Mouse (Mus musculus): Measurements from ENCODE around the gene Lrrc1. TPM values are rescaled to one million over a fixed set of nuclear protein-coding genes. Genes with fewer than 3 reads are reported as not detected.
"Not testable (repeated sequence)": the region's sequence is repeated elsewhere in the genome, so short reads cannot be mapped to it uniquely, and the experiment has no call there.

The Lrrc1 gene
- polyA plus RNA-seq, 1 experiment from 2014 or later: 5.0 TPM

DNA sequence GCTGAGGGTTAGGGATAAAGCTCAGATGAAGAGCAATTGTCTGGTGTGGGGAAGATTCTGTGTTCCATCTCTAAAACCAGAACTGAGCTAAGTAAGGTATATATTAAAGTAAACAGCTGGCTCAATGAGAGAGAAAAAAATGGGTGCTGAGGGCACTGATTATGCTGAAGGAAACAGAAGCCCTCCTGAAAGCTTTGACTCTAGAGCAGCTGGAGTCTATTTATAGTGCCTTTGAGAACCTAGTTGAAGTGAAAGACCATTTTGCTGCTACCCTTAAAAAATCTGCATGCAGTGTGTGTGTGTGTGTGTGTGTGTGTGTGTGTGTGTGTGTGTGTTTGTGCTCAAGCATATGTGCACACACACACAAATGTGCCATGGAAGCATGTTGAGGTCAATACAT, 32.7 kb upstream of the Lrrc1 start:
- Histone ChIP-seq H3K9ac (ENCODE audit: low read depth, low read length) (no peak overlapping the region), H3K4me2 (ENCODE audit: low read length) (no peak overlapping the region), H3K27ac (ENCODE audit: low read depth, low read length) (no peak overlapping the region), H3K4me3 (ENCODE audit: low read length) (no peak overlapping the region), H3K36me3 (ENCODE audit: control insufficient read depth, insufficient read depth, low read length) (no peaks in the 10 kb centered on the region), H3K4me1 (ENCODE audit: control insufficient read depth, insufficient read depth, low read depth, low read length) (no peaks in the 10 kb centered on the region), H3K9me3 (ENCODE audit: control insufficient read depth, low read length) (no peaks in the 10 kb centered on the region), H3K27me3 (replicated peaks; ENCODE audit: control insufficient read depth, insufficient read depth, low read length) (no peaks in the 10 kb centered on the region)
- ATAC-seq: no peak

DNA sequence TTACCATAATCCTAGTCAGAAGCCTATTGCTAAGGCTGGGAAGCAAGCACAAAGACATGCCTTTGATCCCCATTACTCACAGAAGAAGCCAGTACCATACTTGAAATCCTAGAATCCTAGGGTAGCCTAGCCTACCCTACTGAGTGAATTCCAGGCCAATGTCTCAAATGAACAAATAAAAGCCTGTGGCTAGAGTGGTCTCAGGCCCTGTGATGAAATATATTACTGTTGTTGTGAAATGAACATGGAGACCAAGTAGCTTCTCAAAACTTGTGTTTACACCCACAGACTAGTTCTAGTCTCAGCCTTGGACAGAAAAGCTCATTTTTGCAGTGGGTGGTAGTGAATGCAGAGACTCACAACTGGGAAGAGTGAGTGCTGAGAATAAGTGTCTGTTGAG, 31.6 kb upstream of the Lrrc1 start:
- Histone ChIP-seq H3K4me2 (ENCODE audit: low read length) (no peak overlapping the region), H3K4me3 (ENCODE audit: low read length) (no peak overlapping the region), H3K27ac (ENCODE audit: low read depth, low read length) (no peak overlapping the region), H3K36me3 (ENCODE audit: control insufficient read depth, insufficient read depth, low read length) (no peaks in the 10 kb centered on the region), H3K9ac (ENCODE audit: low read depth, low read length) (no peak overlapping the region), H3K9me3 (ENCODE audit: control insufficient read depth, low read length) (no peaks in the 10 kb centered on the region), H3K4me1 (ENCODE audit: control insufficient read depth, insufficient read depth, low read depth, low read length) (no peaks in the 10 kb centered on the region), H3K27me3 (replicated peaks; ENCODE audit: control insufficient read depth, insufficient read depth, low read length) (no peaks in the 10 kb centered on the region)
- no peak for ATAC-seq

DNA sequence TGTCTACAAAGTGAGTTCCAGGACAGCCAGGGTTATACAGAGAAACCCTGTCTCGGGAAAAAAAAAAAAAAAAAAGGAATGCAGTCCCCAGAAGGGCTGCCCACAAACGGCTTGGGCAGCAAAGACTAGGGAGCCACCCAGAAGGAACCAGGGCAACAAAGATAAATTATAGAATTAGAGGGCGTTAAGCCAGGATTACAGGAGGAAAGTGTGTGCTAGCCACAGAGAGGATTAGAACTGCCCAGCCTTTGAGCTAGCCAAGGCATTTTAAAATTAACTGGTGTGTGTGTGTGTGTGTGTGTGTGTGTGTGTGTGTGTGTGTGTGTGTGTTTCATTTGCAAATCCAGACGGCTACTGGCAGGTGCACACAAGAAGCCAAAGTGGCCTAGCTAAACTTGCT, 30.3 kb upstream of the Lrrc1 start:
- H3K4me1 ChIP-seq (ENCODE audit: control insufficient read depth, insufficient read depth, low read depth, low read length); H3K4me3 ChIP-seq (ENCODE audit: low read length); H3K36me3 ChIP-seq (ENCODE audit: control insufficient read depth, insufficient read depth, low read length); H3K27me3 ChIP-seq (replicated peaks; ENCODE audit: control insufficient read depth, insufficient read depth, low read length); ATAC-seq; H3K27ac ChIP-seq (ENCODE audit: low read depth, low read length); H3K9me3 ChIP-seq (ENCODE audit: control insufficient read depth, low read length); H3K9ac ChIP-seq (ENCODE audit: low read depth, low read length); H3K4me2 ChIP-seq (ENCODE audit: low read length): not testable (repeated sequence)
- 60% methylated on average over 4 of the region's 4 CpGs for WGBS

DNA sequence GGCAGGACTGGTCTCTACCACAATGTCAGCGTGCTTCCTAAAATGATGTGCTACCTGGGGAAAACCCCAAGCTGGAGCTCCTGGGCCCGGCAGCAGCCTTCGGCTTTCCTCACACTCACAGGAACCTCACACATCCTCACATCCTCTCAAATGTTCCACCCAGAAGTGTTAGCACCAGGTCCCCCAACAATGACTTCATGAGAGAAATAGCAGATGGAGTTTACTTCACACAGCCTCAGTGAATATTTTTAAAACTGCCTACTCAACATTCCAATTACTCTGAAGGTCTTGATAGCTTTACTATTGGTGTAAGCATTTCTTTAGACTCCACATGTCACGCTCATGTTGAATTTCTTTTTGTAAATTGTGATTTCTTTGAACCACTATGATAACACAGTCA, 27.2 kb upstream of the Lrrc1 start:
- no peak overlapping the region for H3K4me2 ChIP-seq (ENCODE audit: low read length)
- no peak overlapping the region for H3K9ac ChIP-seq (ENCODE audit: low read depth, low read length)
- no peaks in the 10 kb centered on the region for H3K4me1 ChIP-seq (ENCODE audit: control insufficient read depth, insufficient read depth, low read depth, low read length)
- no peaks in the 10 kb centered on the region for H3K27me3 ChIP-seq (replicated peaks; ENCODE audit: control insufficient read depth, insufficient read depth, low read length)
- ATAC-seq: no peak
- no peak overlapping the region for H3K27ac ChIP-seq (ENCODE audit: low read depth, low read length)
- WGBS: 92% methylated on average over 4 of the region's 4 CpGs
- no peak overlapping the region for H3K4me3 ChIP-seq (ENCODE audit: low read length)
- H3K9me3 ChIP-seq (ENCODE audit: control insufficient read depth, low read length): no peaks in the 10 kb centered on the region
- H3K36me3 ChIP-seq (ENCODE audit: control insufficient read depth, insufficient read depth, low read length): no peaks in the 10 kb centered on the region

DNA sequence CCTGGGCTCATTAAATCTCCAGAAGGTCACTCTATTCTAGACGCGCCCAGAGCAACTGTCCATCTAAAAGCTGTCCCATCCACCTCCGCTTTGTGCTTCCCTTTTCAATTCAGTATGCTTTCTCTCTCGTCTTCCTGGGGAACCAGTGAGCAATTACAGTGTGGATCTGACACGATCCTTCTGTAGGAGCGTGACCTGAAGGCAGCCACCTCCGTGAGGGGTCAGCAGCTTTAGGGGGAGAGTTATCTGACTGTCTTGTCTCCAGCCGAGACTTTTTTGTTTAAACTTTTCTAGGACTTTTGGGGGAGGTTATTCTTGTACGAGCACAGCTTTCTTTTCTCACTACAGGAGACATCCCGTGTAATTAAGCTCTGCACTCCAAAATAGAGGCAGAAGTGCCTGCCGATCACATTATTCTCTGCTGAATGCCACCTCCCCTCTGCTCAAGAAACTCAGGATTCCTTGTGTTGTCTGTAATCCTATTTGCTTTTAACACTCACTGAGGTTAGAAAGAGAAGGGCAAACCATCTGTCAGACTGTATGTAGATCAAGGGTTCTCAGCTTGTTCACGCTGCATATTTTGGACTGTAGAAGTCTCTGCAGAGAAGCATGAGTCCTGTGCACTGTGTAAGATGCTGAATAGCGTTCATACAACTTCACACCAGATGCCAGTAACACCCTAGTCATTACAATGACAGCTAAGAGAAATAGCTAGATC, 24.3 kb upstream of the Lrrc1 start:
- Histone ChIP-seq H3K9ac (ENCODE audit: low read depth, low read length) (no peak overlapping the region), H3K36me3 (ENCODE audit: control insufficient read depth, insufficient read depth, low read length) (no peaks in the 10 kb centered on the region), H3K4me2 (ENCODE audit: low read length) (no peak overlapping the region), H3K4me3 (ENCODE audit: low read length) (no peak overlapping the region), H3K27ac (ENCODE audit: low read depth, low read length) (no peak overlapping the region), H3K27me3 (replicated peaks; ENCODE audit: control insufficient read depth, insufficient read depth, low read length) (no peaks in the 10 kb centered on the region; the same call in 1 of the 2 replicates), H3K9me3 (ENCODE audit: control insufficient read depth, low read length) (no peaks in the 10 kb centered on the region), H3K4me1 (ENCODE audit: control insufficient read depth, insufficient read depth, low read depth, low read length) (no peaks in the 10 kb centered on the region)
- ATAC-seq: 0 out of 2 replicates have a peak, but pooled peaks have one; percentile 11
- 29% methylated on average over 13 of the region's 13 CpGs for WGBS

DNA sequence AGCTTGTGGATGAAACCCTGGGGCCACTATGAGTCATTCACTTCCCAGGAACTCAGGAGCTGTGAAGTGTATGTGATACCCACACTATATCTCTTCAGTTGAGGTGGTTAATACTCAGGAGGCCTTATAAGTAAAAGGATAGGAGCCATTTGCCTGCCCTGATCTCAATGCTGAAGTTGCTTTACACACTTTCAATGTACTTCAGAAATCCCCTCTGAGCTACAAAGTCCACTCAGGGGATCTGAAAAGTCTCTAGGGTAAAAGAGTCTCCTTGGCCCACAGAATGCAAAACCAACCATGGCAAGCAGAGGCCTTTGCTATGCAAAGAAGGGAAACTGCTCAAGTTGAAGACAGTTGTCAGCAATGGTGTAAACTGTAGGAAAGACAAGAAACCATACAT, 17.2 kb upstream of the Lrrc1 start:
- no peak overlapping the region for H3K4me3 ChIP-seq (ENCODE audit: low read length)
- no peak for ATAC-seq
- H3K9ac ChIP-seq (ENCODE audit: low read depth, low read length): no peak overlapping the region

DNA sequence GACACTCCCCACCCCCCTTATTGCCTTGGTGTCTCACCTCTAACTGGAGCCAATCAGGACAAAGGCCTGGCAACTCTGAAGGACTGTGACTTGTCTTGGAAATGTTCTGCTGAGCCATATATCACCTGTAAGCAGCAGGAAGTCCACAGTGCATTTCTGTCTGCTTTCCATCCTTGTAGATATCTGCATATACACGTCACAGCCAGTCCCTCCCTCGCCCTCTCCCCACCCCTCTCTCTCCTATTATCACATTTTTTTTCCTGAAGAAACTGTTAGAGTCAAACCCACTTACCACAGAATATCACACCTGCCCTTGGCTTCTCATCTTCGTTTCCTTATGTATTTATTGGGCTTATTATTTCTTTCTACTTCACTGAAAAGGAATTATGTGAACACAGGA, 13.3 kb upstream of the Lrrc1 start:
- Histone ChIP-seq H3K27ac (ENCODE audit: low read depth, low read length) (no peak overlapping the region), H3K9me3 (ENCODE audit: control insufficient read depth, low read length) (0 out of 2 replicates have a peak, but pooled peaks cover 8% of the 10 kb centered on the region), H3K36me3 (ENCODE audit: control insufficient read depth, insufficient read depth, low read length) (no peaks in the 10 kb centered on the region), H3K4me3 (ENCODE audit: low read length) (no peak overlapping the region), H3K27me3 (replicated peaks; ENCODE audit: control insufficient read depth, insufficient read depth, low read length) (no peaks in the 10 kb centered on the region), H3K4me1 (ENCODE audit: control insufficient read depth, insufficient read depth, low read depth, low read length) (no peaks in the 10 kb centered on the region), H3K9ac (ENCODE audit: low read depth, low read length) (no peak overlapping the region), H3K4me2 (ENCODE audit: low read length) (no peak overlapping the region)
- ATAC-seq: no peak
- WGBS: 68% methylated on average over 3 of the region's 3 CpGs

More for the DNA sequence above, 17.2 kb upstream of the Lrrc1 start:
- no peaks in the 10 kb centered on the region; the same call in 1 of the 2 replicates for H3K27me3 ChIP-seq (replicated peaks; ENCODE audit: control insufficient read depth, insufficient read depth, low read length)
- no peak overlapping the region for H3K27ac ChIP-seq (ENCODE audit: low read depth, low read length)
- H3K4me1 ChIP-seq (ENCODE audit: control insufficient read depth, insufficient read depth, low read depth, low read length): no peaks in the 10 kb centered on the region
- H3K9me3 ChIP-seq (ENCODE audit: control insufficient read depth, low read length): 0 out of 2 replicates have a peak, but pooled peaks cover 11% of the 10 kb centered on the region
- no peak overlapping the region for H3K4me2 ChIP-seq (ENCODE audit: low read length)
- H3K36me3 ChIP-seq (ENCODE audit: control insufficient read depth, insufficient read depth, low read length): no peaks in the 10 kb centered on the region

DNA sequence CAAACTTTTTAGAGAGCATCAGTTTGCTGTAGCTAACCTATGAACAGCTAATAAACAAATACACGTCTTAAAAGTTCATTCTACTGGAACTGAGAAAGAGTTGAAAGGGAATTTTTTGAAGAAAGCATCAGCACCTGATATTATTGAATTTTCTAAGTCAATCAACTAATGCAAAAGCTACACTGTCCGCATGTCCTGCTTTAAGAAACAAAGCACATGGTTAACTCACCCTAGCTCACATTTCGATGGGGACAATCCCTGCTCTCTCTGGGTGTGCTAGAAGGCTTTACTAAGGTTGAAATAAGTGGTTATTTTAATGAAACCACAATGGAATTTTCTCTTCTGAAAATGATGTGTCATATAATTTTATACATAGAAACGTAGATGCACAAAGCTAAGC, 12.5 kb upstream of the Lrrc1 start:
- no peaks in the 10 kb centered on the region for H3K4me1 ChIP-seq (ENCODE audit: control insufficient read depth, insufficient read depth, low read depth, low read length)
- no peak overlapping the region for H3K4me3 ChIP-seq (ENCODE audit: low read length)
- H3K36me3 ChIP-seq (ENCODE audit: control insufficient read depth, insufficient read depth, low read length): no peaks in the 10 kb centered on the region
- H3K9ac ChIP-seq (ENCODE audit: low read depth, low read length): no peak overlapping the region
- WGBS: 90% methylated on average over 4 of the region's 4 CpGs
- no peak overlapping the region for H3K27ac ChIP-seq (ENCODE audit: low read depth, low read length)
- ATAC-seq: no peak
- H3K9me3 ChIP-seq (ENCODE audit: control insufficient read depth, low read length): 0 out of 2 replicates have a peak, but pooled peaks cover 2% of the 10 kb centered on the region
- no peak overlapping the region for H3K4me2 ChIP-seq (ENCODE audit: low read length)
- H3K27me3 ChIP-seq (replicated peaks; ENCODE audit: control insufficient read depth, insufficient read depth, low read length): no peaks in the 10 kb centered on the region

DNA sequence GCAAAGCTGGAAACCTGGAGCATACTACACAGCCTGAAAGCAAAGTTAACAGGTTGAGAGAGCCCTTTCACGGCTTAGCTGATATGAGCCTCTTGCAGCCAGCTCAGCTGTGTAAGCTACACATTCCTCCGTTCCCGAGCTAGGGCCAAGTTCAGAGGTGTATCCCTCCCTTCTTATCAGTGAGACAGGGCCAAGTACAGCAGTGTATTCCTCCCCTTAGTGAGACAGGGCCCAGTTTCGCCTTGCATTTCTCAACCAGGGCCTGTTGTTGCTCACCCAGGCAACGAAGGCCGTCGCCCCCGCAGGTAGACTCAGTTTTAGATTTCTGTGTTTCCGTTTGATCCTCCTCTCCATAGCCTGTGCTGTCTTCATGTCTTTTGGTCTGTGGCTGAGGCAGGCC, 11.8 kb upstream of the Lrrc1 start:
- Histone ChIP-seq H3K36me3 (ENCODE audit: control insufficient read depth, insufficient read depth, low read length) (no peaks in the 10 kb centered on the region), H3K27me3 (replicated peaks; ENCODE audit: control insufficient read depth, insufficient read depth, low read length) (no peaks in the 10 kb centered on the region), H3K27ac (ENCODE audit: low read depth, low read length) (no peak overlapping the region), H3K4me3 (ENCODE audit: low read length) (no peak overlapping the region), H3K4me2 (ENCODE audit: low read length) (no peak overlapping the region), H3K9me3 (ENCODE audit: control insufficient read depth, low read length) (no peaks in the 10 kb centered on the region), H3K9ac (ENCODE audit: low read depth, low read length) (no peak overlapping the region), H3K4me1 (ENCODE audit: control insufficient read depth, insufficient read depth, low read depth, low read length) (no peaks in the 10 kb centered on the region)
- no peak for ATAC-seq
- 93% methylated on average over 9 of the region's 9 CpGs for whole genome bisulfite sequencing

DNA sequence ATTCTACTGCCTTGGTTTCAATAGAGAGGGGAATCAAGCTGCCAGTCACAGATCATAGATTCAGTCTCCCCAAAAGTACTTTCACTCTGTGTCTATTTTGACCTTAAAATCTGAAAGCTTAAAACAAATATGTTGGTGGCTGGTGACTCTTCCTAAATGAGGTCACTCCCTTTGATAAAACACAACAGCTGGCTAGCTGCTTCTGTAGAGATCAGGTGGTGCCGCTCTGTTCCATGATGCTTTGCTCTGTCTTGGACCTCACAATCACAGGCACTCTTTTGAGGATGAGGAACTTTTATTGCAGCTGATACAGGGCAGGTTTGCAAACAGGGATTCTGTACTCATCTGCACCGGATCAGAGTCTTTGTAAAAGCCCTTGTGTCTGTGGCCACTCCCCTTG, 8.8 kb upstream of the Lrrc1 start:
- Histone ChIP-seq H3K4me2 (ENCODE audit: low read length) (no peak overlapping the region), H3K27ac (ENCODE audit: low read depth, low read length) (no peak overlapping the region), H3K4me3 (ENCODE audit: low read length) (no peak overlapping the region), H3K9me3 (ENCODE audit: control insufficient read depth, low read length) (no peaks in the 10 kb centered on the region), H3K27me3 (replicated peaks; ENCODE audit: control insufficient read depth, insufficient read depth, low read length) (no peaks in the 10 kb centered on the region), H3K9ac (ENCODE audit: low read depth, low read length) (no peak overlapping the region), H3K4me1 (ENCODE audit: control insufficient read depth, insufficient read depth, low read depth, low read length) (no peaks in the 10 kb centered on the region), H3K36me3 (ENCODE audit: control insufficient read depth, insufficient read depth, low read length) (no peaks in the 10 kb centered on the region)
- 79% methylated on average over 2 of the region's 2 CpGs for WGBS
- ATAC-seq: no peak
